Mouse (Mus musculus) kidney, adult 2 months (tissue): ENCODE measurements around the gene Tmcc3.

Experiments
- CTCF ChIP-seq: fragments of 200-500 bp; conservative IDR thresholded peaks from 2 replicates; pipeline ENCODE4 v1.5.1; 2011; ENCODE audit warnings: low read depth, mild to moderate bottlenecking, control low read depth, low read length, moderate library complexity, mixed read lengths; ENCODE audit not compliant: insufficient read depth, insufficient read length
- POLR2A ChIP-seq: fragments of 200-500 bp; IDR thresholded peaks from one replicate; pipeline ENCODE4 v1.6.1; 2011; ENCODE audit warnings: low read depth, low read length, control low read depth

DNA sequence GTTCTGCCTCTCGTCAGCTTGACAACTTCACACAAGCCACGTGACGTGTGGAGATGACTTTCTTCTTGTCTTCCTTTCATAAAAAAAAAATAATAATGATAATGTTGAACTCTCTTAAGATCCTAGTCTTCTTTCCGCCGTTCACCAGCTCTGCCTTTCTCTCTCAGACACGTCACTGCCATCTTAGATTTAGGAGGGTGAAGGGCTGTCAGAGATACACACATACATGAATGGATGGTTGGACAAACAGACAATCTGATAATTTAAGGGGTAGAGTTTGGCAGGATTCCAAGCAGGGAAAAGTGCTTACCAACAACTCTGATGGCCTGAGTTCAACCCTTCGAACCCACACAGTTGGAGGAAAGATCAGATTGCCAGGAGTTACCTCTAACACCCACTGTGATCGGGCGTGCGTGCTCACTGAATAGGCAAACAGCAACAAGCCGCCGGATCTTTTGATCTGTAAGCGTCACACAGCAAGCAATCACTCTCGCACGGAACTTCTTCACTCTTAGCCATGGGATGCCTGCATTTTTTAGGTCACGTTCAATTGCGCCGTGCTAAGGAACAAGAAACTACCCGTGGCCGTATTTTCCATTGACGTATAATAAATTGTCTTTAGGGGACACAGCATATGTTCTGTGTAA is 254.6 kb downstream of the Tmcc3 start:
- TF ChIP-seq POLR2A (no peak), CTCF (no peak)
